In the genomic region with DNA sequence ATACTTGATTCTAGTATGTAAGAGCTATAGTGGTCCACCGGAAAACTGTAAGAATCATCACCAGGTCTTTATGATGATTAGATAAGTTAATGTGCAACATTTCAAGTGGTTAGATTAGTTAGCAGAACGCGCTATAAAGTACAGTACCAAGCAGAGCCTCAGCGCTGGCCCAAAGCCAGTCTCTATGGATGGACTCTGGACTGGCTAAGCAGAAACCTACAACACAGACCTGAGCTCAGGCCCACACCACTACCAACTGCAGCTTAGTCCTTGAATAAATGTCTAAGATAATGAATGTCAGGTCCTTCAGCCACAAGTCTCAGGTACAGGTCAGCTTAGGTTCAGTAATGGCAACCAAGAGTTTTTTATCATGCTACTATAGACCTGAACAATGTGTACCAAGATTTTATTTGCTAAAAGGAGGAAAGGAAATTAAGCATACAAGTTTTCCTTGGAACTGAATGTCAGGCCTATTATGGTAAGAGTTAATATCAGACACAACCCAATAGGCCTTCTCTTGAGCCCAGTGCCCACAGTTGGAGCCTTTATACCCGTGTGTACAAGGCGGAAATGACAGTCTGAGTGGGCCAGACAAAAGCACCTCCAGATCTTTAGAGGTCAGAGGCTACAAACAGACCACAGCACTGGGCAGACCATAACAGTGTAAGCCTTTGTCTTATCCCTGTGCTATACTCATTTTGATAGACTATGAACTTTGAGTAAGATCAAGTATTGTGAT, we compare ENCODE assay signal across 21 mouse cellular contexts. TPM values are rescaled to one million over a fixed set of nuclear protein-coding genes. Genes with fewer than 3 reads are reported as not detected.
DNase-seq lines count a peak whose midpoint lies in the region; ATAC-seq lines count a peak whose summit lies in the region.
"Had no signal": no experiment of that assay in that cellular context is flagged by ENCODE, and none has a peak within 500 bp of the region (broad histone marks: within the 10 kb centered on the region; RNA-seq: fewer than 3 reads in every experiment).

No protein-coding gene starts in this region.

- peaks cover 14% of the 10 kb centered on the region for H3K36me3 ChIP-seq in kidney, embryonic 14.5 days (ENCODE audit: control insufficient read depth, insufficient read depth, low read length)
- H3K36me3 ChIP-seq in neural tube, embryonic 15.5 days: peaks cover 11% of the 10 kb centered on the region
- H3K36me3 ChIP-seq in stomach, embryonic 16.5 days (ENCODE audit: control insufficient read depth, insufficient read depth, low read length): peaks cover 11% of the 10 kb centered on the region

- H3K4me1 ChIP-seq in kidney, embryonic 14.5 days (ENCODE audit: control insufficient read depth, insufficient read depth, low read length): no peaks in the 10 kb centered on the region
- H3K4me1 ChIP-seq in neural tube, embryonic 15.5 days: no peaks in the 10 kb centered on the region
- H3K4me1 ChIP-seq in stomach, embryonic 16.5 days (ENCODE audit: control insufficient read depth, insufficient read depth, low read length): no peaks in the 10 kb centered on the region
- H3K4me1 ChIP-seq: embryonic facial prominence, embryonic 13.5 days; forebrain, embryonic 15.5 days; hindbrain, embryonic 13.5 days; limb, embryonic 12.5 days; liver, embryonic 15.5 days had no signal

- H3K9ac ChIP-seq in kidney, embryonic 14.5 days (ENCODE audit: low read depth, low read length): no peak overlapping the region
- no peak overlapping the region for H3K9ac ChIP-seq in neural tube, embryonic 15.5 days (replicated peaks)
- no peak overlapping the region for H3K9ac ChIP-seq in stomach, embryonic 16.5 days (ENCODE audit: low read length)
- H3K9ac ChIP-seq: embryonic facial prominence, embryonic 13.5 days; forebrain, embryonic 15.5 days; hindbrain, embryonic 13.5 days; limb, embryonic 12.5 days; liver, embryonic 15.5 days had no signal

- no peaks in the 10 kb centered on the region for H3K27me3 ChIP-seq in kidney, embryonic 14.5 days (ENCODE audit: control insufficient read depth, insufficient read depth, low read length)
- H3K27me3 ChIP-seq in neural tube, embryonic 15.5 days (replicated peaks): no peaks in the 10 kb centered on the region
- no peaks in the 10 kb centered on the region for H3K27me3 ChIP-seq in stomach, embryonic 16.5 days (ENCODE audit: control insufficient read depth, insufficient read depth, low read length)
- H3K27me3 ChIP-seq: embryonic facial prominence, embryonic 13.5 days; forebrain, embryonic 15.5 days; hindbrain, embryonic 13.5 days; limb, embryonic 12.5 days; liver, embryonic 15.5 days had no signal

- no peak overlapping the region for H3K27ac ChIP-seq in kidney, embryonic 14.5 days (ENCODE audit: low read depth, low read length)
- H3K27ac ChIP-seq in neural tube, embryonic 15.5 days (replicated peaks): no peak overlapping the region
- no peak overlapping the region for H3K27ac ChIP-seq in stomach, embryonic 16.5 days (ENCODE audit: low read length)
- H3K27ac ChIP-seq: embryonic facial prominence, embryonic 13.5 days; forebrain, embryonic 15.5 days; hindbrain, embryonic 13.5 days; limb, embryonic 12.5 days; liver, embryonic 15.5 days had no signal

- no peak for ATAC-seq in kidney, embryonic 14.5 days (ENCODE audit: low FRiP score, low TSS enrichment)
- ATAC-seq in neural tube, embryonic 15.5 days (ENCODE audit: low FRiP score): 0 out of 2 replicates have a peak, but pooled peaks have one; percentile 59
- peak; percentile 56; the same call in 1 of the 2 replicates for ATAC-seq in stomach, embryonic 16.5 days (ENCODE audit: insufficient read depth, low FRiP score)
- ATAC-seq: activated CD4-positive, CD25-positive, alpha-beta regulatory T cell, adult 4 months; forebrain, embryonic 15.5 days had no signal

- H3K4me3 ChIP-seq in kidney, embryonic 14.5 days (ENCODE audit: low read length): no peak overlapping the region
- H3K4me3 ChIP-seq in neural tube, embryonic 15.5 days (replicated peaks): no peak overlapping the region
- H3K4me3 ChIP-seq in stomach, embryonic 16.5 days (replicated peaks; ENCODE audit: low read length): no peak overlapping the region
- H3K4me3 ChIP-seq: embryonic facial prominence, embryonic 13.5 days; forebrain, embryonic 15.5 days; hindbrain, embryonic 13.5 days; limb, embryonic 12.5 days; liver, embryonic 15.5 days had no signal

- peaks cover 4% of the 10 kb centered on the region; the same call in 1 of the 2 replicates for H3K9me3 ChIP-seq in kidney, embryonic 14.5 days (ENCODE audit: control insufficient read depth, low read length)
- no peaks in the 10 kb centered on the region for H3K9me3 ChIP-seq in neural tube, embryonic 15.5 days (replicated peaks)
- no peaks in the 10 kb centered on the region for H3K9me3 ChIP-seq in stomach, embryonic 16.5 days (replicated peaks; ENCODE audit: control insufficient read depth, low read length)
- H3K9me3 ChIP-seq: embryonic facial prominence, embryonic 13.5 days; forebrain, embryonic 15.5 days; G1E; hindbrain, embryonic 13.5 days; limb, embryonic 12.5 days; liver, embryonic 15.5 days had no signal

- no peak overlapping the region for H3K4me2 ChIP-seq in kidney, embryonic 14.5 days (replicated peaks; ENCODE audit: low read depth, low read length)
- no peak overlapping the region for H3K4me2 ChIP-seq in neural tube, embryonic 15.5 days
- no peak overlapping the region for H3K4me2 ChIP-seq in stomach, embryonic 16.5 days (ENCODE audit: low read depth, low read length)
- H3K4me2 ChIP-seq: embryonic facial prominence, embryonic 13.5 days; forebrain, embryonic 15.5 days; heart, embryonic 11.5 days; hindbrain, embryonic 13.5 days; limb, embryonic 12.5 days; liver, embryonic 15.5 days had no signal

- DNase-seq in kidney, adult 11 months: peak; percentile 14
- no peak for DNase-seq in neural tube, embryonic 10.5 days (ENCODE audit: extremely low spot score, low spot score)
- peak; percentile 72 for DNase-seq in kidney, postnatal 10 days
- no peak for DNase-seq in spleen, postnatal 14 days (ENCODE audit: low spot score in 2 of 2)
- DNase-seq in gastrocnemius, postnatal 10 days: no peak
- DNase-seq: adrenal gland, postnatal 10 days; cerebellum, adult 9-11 months; heart, postnatal 10 days; lung, postnatal 10 days; thymus, postnatal 14 days had no signal

- WGBS in kidney, embryonic 14.5 days: 91% methylated on average over 6 of the region's 6 CpGs
- 93% methylated on average over 6 of the region's 6 CpGs for WGBS in neural tube, embryonic 15.5 days
- 86% methylated on average over 6 of the region's 6 CpGs for WGBS in stomach, embryonic 16.5 days

RNA-seq across cellular contexts. Expression of gene Ap5m1, which starts 38.7 kb away (rescaled TPM):
- polyA plus RNA-seq in kidney, embryonic 14.5 days (2014; fragmentation: Nextera tagmentation; extraction: Ambion mirVana): 24.3 and 30.4 TPM in 2 replicates
- polyA plus RNA-seq in neural tube, embryonic 15.5 days (2015; fragmentation: Nextera tagmentation; extraction: Ambion mirVana): 20.8 and 23.5 TPM in 2 replicates
- 24.4 and 26.4 TPM in 2 replicates for polyA plus RNA-seq in stomach, embryonic 16.5 days (2015; fragmentation: Nextera tagmentation; extraction: Ambion mirVana)
- total RNA-seq in gastrocnemius, postnatal 10 days (2021): 10 to 100 TPM in 1 of 2 experiments, 1 to 10 TPM in 1; 9.3 to 10.8 TPM

RNA-seq across cellular contexts. Expression of gene Exoc5, which starts 39.2 kb away (rescaled TPM):
- 29.8 and 58.9 TPM in 2 replicates for polyA plus RNA-seq in kidney, embryonic 14.5 days (2014; fragmentation: Nextera tagmentation; extraction: Ambion mirVana)
- 50.8 and 54.7 TPM in 2 replicates for polyA plus RNA-seq in neural tube, embryonic 15.5 days (2015; fragmentation: Nextera tagmentation; extraction: Ambion mirVana)
- 40.3 TPM in 2 replicates for polyA plus RNA-seq in stomach, embryonic 16.5 days (2015; fragmentation: Nextera tagmentation; extraction: Ambion mirVana)
- total RNA-seq in gastrocnemius, postnatal 10 days (2021): 10 to 100 TPM; 22.3 to 28.0 TPM

Comparison
In these comparisons a context has a peak if more than half of its experiments do, and no peak if none do; other contexts are left out.
1. DNase-seq: peak in kidney, adult 11 months (single experiment) and kidney, postnatal 10 days (single experiment); none in neural tube, embryonic 10.5 days (single experiment), spleen, postnatal 14 days (0 of 2) and gastrocnemius, postnatal 10 days (single experiment).